Comparison of ENCODE assay signal across 21 mouse cellular contexts in the genomic region with DNA sequence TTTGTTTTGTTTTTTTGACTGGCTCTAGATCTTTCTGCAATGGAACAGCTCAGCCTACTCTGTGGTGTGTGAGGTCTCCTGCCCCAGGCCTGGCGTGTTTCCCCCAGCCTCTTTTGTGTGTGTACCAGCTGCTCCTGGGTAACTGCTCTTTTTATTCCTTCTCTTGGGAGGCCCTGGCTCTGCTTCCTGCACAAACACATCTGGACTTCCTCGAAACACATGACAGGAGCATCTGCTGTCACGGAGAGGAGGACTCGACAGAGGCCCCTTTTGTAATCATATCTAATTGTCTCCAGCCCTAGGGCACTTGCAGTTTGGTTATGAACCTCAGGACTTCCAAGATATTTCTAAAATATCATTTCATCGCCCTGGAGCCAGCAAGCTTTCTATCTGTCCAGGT.
DNase-seq lines count a peak whose midpoint lies in the region; ATAC-seq and TF ChIP-seq lines count a peak whose summit lies in the region.
"Had no signal": no experiment of that assay in that cellular context is flagged by ENCODE, and none has a peak within 500 bp of the region (broad histone marks: within the 10 kb centered on the region; RNA-seq: fewer than 3 reads in every experiment).

No protein-coding gene starts in this region.

- H3K4me2 ChIP-seq in hindbrain, embryonic 16.5 days (ENCODE audit: low read length) = no peak overlapping the region
- no peak overlapping the region for H3K4me2 ChIP-seq in embryonic facial prominence, embryonic 12.5 days (replicated peaks)
- H3K4me2 ChIP-seq in hindbrain, postnatal 0 days (ENCODE audit: low read depth, low read length) = no peak overlapping the region
- H3K4me2 ChIP-seq: heart, embryonic 12.5 days; midbrain, embryonic 13.5 days had no signal

- no peak for TF ChIP-seq POLR2A in brain, embryonic 14.5 days (IDR thresholded peaks at IDR 0.05; ENCODE audit: borderline replicate concordance, extremely low read depth, insufficient read depth, insufficient read length, poor library complexity, severe bottlenecking)

- no peak for TF ChIP-seq CTCF in brain, embryonic 14.5 days (IDR thresholded peaks at IDR 0.05; ENCODE audit: borderline replicate concordance, extremely low read depth, insufficient read depth, insufficient read length)
- no peak for TF ChIP-seq CTCF in hindbrain, postnatal 0 days (IDR thresholded peaks at IDR 0.05; ENCODE audit: low read depth)

- H3K27me3 ChIP-seq in hindbrain, embryonic 10.5 days (ENCODE audit: insufficient read depth, poor library complexity, severe bottlenecking) = no peaks in the 10 kb centered on the region
- no peaks in the 10 kb centered on the region for H3K27me3 ChIP-seq in hindbrain, embryonic 16.5 days (replicated peaks; ENCODE audit: control insufficient read depth, insufficient read depth, low read length)
- H3K27me3 ChIP-seq in embryonic facial prominence, embryonic 12.5 days = no peaks in the 10 kb centered on the region
- H3K27me3 ChIP-seq in hindbrain, postnatal 0 days (ENCODE audit: insufficient read depth, low read length) = no peaks in the 10 kb centered on the region
- H3K27me3 ChIP-seq: midbrain, embryonic 13.5 days; Patski had no signal

- H3K27ac ChIP-seq in hindbrain, embryonic 10.5 days = peak overlapping the region; percentile 59; the same call in 1 of the 2 replicates
- no peak overlapping the region for H3K27ac ChIP-seq in hindbrain, embryonic 16.5 days (ENCODE audit: low read depth, low read length)
- peak overlapping the region; percentile 32 for H3K27ac ChIP-seq in embryonic facial prominence, embryonic 12.5 days
- H3K27ac ChIP-seq in hindbrain, postnatal 0 days = no peak overlapping the region
- H3K27ac ChIP-seq: midbrain, embryonic 13.5 days had no signal

- no peaks in the 10 kb centered on the region for H3K9me3 ChIP-seq in hindbrain, embryonic 10.5 days
- H3K9me3 ChIP-seq in hindbrain, embryonic 16.5 days (ENCODE audit: control insufficient read depth, low read length) = no peaks in the 10 kb centered on the region
- no peaks in the 10 kb centered on the region for H3K9me3 ChIP-seq in embryonic facial prominence, embryonic 12.5 days
- no peaks in the 10 kb centered on the region for H3K9me3 ChIP-seq in hindbrain, postnatal 0 days (ENCODE audit: low read length)
- H3K9me3 ChIP-seq: heart, embryonic 12.5 days; midbrain, embryonic 13.5 days had no signal

- no peaks in the 10 kb centered on the region for H3K36me3 ChIP-seq in hindbrain, embryonic 10.5 days
- no peaks in the 10 kb centered on the region for H3K36me3 ChIP-seq in hindbrain, embryonic 16.5 days (ENCODE audit: control insufficient read depth, insufficient read depth, low read length)
- no peaks in the 10 kb centered on the region for H3K36me3 ChIP-seq in embryonic facial prominence, embryonic 12.5 days
- no peaks in the 10 kb centered on the region for H3K36me3 ChIP-seq in hindbrain, postnatal 0 days (ENCODE audit: insufficient read depth, low read length)
- H3K36me3 ChIP-seq: heart, embryonic 12.5 days; midbrain, embryonic 13.5 days had no signal

- H3K9ac ChIP-seq in hindbrain, embryonic 16.5 days (ENCODE audit: low read depth, low read length) = no peak overlapping the region
- H3K9ac ChIP-seq in embryonic facial prominence, embryonic 12.5 days = no peak overlapping the region
- H3K9ac ChIP-seq in hindbrain, postnatal 0 days (replicated peaks; ENCODE audit: low read length) = no peak overlapping the region
- H3K9ac ChIP-seq: heart, embryonic 12.5 days; midbrain, embryonic 13.5 days had no signal

- WGBS in hindbrain, embryonic 10.5 days = 48% methylated on average over 5 of the region's 5 CpGs
- 26% methylated on average over 5 of the region's 5 CpGs for WGBS in hindbrain, embryonic 16.5 days
- WGBS in embryonic facial prominence, embryonic 12.5 days = 16% methylated on average over 5 of the region's 5 CpGs
- 31% methylated on average over 5 of the region's 5 CpGs for WGBS in hindbrain, postnatal 0 days

- H3K4me3 ChIP-seq in hindbrain, embryonic 10.5 days = no peak overlapping the region
- H3K4me3 ChIP-seq in hindbrain, embryonic 16.5 days (ENCODE audit: low read length) = no peak overlapping the region
- H3K4me3 ChIP-seq in embryonic facial prominence, embryonic 12.5 days = no peak overlapping the region
- H3K4me3 ChIP-seq in hindbrain, postnatal 0 days (ENCODE audit: low read length) = no peak overlapping the region
- H3K4me3 ChIP-seq: erythroblast, embryonic 14.5 days; heart, embryonic 12.5 days; midbrain, embryonic 13.5 days had no signal

- ATAC-seq in hindbrain, embryonic 16.5 days = no peak
- ATAC-seq in embryonic facial prominence, embryonic 12.5 days (ENCODE audit: insufficient number of reproducible peaks, insufficient read depth, low FRiP score, low TSS enrichment) = no peak
- no peak for ATAC-seq in hindbrain, postnatal 0 days
- ATAC-seq: midbrain, embryonic 13.5 days; Patski had no signal

- DNase-seq in hindbrain, embryonic 10.5 days (ENCODE audit: low spot score) = peak; percentile 37
- DNase-seq in brain, embryonic 14.5 days (ENCODE audit: low read depth) = peak; percentile 59
- DNase-seq in hindbrain, postnatal 0 days (ENCODE audit: low spot score) = peak; percentile 16
- DNase-seq in natural killer cell, adult 2 months (ENCODE audit: low spot score in 2 of 2) = no peak
- no peak for DNase-seq in cerebellum, postnatal 4 days (ENCODE audit: low spot score in 2 of 2)
- DNase-seq in adipocyte (ENCODE audit: low spot score) = no peak
- DNase-seq: B cell, adult 2 months; cerebellum, postnatal 10 days; heart, postnatal 4 days; kidney, adult 8-10 months; layer of hippocampus, postnatal 36 days; left cerebral cortex, postnatal 4 days; lung, postnatal 4 days; right cerebral cortex, adult 18-20 months; thymus, postnatal 25 days had no signal

- peaks cover 18% of the 10 kb centered on the region for H3K4me1 ChIP-seq in hindbrain, embryonic 10.5 days (replicated peaks)
- H3K4me1 ChIP-seq in hindbrain, embryonic 16.5 days (ENCODE audit: control insufficient read depth, insufficient read depth, low read depth, low read length) = no peaks in the 10 kb centered on the region
- peaks cover 13% of the 10 kb centered on the region for H3K4me1 ChIP-seq in embryonic facial prominence, embryonic 12.5 days
- H3K4me1 ChIP-seq in hindbrain, postnatal 0 days (ENCODE audit: insufficient read depth, low read length) = no peaks in the 10 kb centered on the region

Comparison
In these comparisons a context has a peak if more than half of its experiments do, and no peak if none do; other contexts are left out.
1. H3K27ac ChIP-seq: peak in hindbrain, embryonic 10.5 days (single experiment) and embryonic facial prominence, embryonic 12.5 days (single experiment); none in hindbrain, embryonic 16.5 days (single experiment) and hindbrain, postnatal 0 days (single experiment).
2. DNase-seq: peak in hindbrain, embryonic 10.5 days (single experiment), brain, embryonic 14.5 days (single experiment) and hindbrain, postnatal 0 days (single experiment); none in natural killer cell, adult 2 months (0 of 2), cerebellum, postnatal 4 days (0 of 2) and adipocyte (single experiment).